Mouse (Mus musculus): Measurements from ENCODE around the gene Sstr2.

DNA sequence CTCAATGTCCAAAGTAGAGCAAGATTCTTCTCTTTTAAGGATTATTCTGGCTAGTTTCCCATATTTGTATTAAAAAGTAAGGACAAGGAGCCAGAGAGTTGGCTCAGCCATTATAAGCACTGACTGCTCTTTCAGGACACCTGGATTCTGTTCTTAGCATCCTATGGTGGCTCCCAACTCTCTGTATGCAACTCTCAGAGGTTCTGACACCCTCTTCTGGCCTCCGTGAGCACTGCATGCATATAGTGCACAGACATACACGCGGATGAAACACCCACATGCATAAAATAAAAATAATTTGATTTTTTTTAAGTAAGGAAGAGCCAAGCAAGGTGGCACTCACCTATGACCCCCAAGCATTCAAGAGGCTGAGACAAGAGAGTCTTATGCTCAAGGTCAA lies 26.0 kb downstream of the Sstr2 start:
- TF ChIP-seq CTCF (IDR thresholded peaks at IDR 0.05; ENCODE audit: low read depth) (no peak), EP300 (IDR thresholded peaks at IDR 0.05; ENCODE audit: low read depth) (no peak)
